Mouse (Mus musculus): ENCODE measurements around the gene Lrig2. TPM values are rescaled to one million over a fixed set of nuclear protein-coding genes. Genes with fewer than 3 reads are reported as not detected.

Lrig2 gene
- polyA plus RNA-seq, 1 experiment from 2014 or later = 37.8 TPM

- H3K27me3 ChIP-seq (ENCODE audit: control insufficient read depth, insufficient read depth, low read length) = no peaks in the 10 kb centered on the region
Observed at GRCm38 (mm10) chr3:104353884-104354283, 157.8 kb downstream of the Lrig2 start.

GRCm38 (mm10) chr3:104352358-104353060 lies 159.2 kb downstream of the Lrig2 start:
- no peak for DNase-seq (ENCODE audit: low spot score)
- WGBS = 38% methylated on average over 7 of the region's 7 CpGs
- no peak overlapping the region for H3K9ac ChIP-seq

More at GRCm38 (mm10) chr3:104353884-104354283, 157.8 kb downstream of the Lrig2 start:
- no peak for ATAC-seq (ENCODE audit: low FRiP score)
- H3K9me3 ChIP-seq (ENCODE audit: control insufficient read depth, low read length) = no peaks in the 10 kb centered on the region
- no peaks in the 10 kb centered on the region for H3K36me3 ChIP-seq (replicated peaks; ENCODE audit: control insufficient read depth, insufficient read depth)
- WGBS = 37% methylated on average over 3 of the region's 3 CpGs
- no peak overlapping the region for H3K27ac ChIP-seq
- DNase-seq (ENCODE audit: low spot score) = no peak
- no peak overlapping the region for H3K4me2 ChIP-seq (replicated peaks)
- H3K4me3 ChIP-seq (replicated peaks; ENCODE audit: low read length) = no peak overlapping the region
- peaks cover 6% of the 10 kb centered on the region for H3K4me1 ChIP-seq (replicated peaks; ENCODE audit: control insufficient read depth, insufficient read depth, low read length)
- H3K9ac ChIP-seq = no peak overlapping the region

GRCm38 (mm10) chr3:104350253-104350945 lies 161.3 kb downstream of the Lrig2 start:
- Histone ChIP-seq H3K27me3 (ENCODE audit: control insufficient read depth, insufficient read depth, low read length) (no peaks in the 10 kb centered on the region), H3K27ac (no peak overlapping the region; the same call in 1 of the 2 replicates), H3K9ac (no peak overlapping the region), H3K4me3 (replicated peaks; ENCODE audit: low read length) (no peak overlapping the region), H3K36me3 (replicated peaks; ENCODE audit: control insufficient read depth, insufficient read depth) (no peaks in the 10 kb centered on the region), H3K4me2 (replicated peaks) (no peak overlapping the region), H3K9me3 (ENCODE audit: control insufficient read depth, low read length) (no peaks in the 10 kb centered on the region), H3K4me1 (replicated peaks; ENCODE audit: control insufficient read depth, insufficient read depth, low read length) (peaks cover 6% of the 10 kb centered on the region)
- ATAC-seq (ENCODE audit: low FRiP score) (no peak), DNase-seq (ENCODE audit: low spot score) (no peak)
- WGBS = 85% methylated on average over 2 of the region's 2 CpGs

More at GRCm38 (mm10) chr3:104352358-104353060, 159.2 kb downstream of the Lrig2 start:
- Histone ChIP-seq H3K27ac (no peak overlapping the region), H3K27me3 (ENCODE audit: control insufficient read depth, insufficient read depth, low read length) (no peaks in the 10 kb centered on the region), H3K4me2 (replicated peaks) (no peak overlapping the region), H3K36me3 (replicated peaks; ENCODE audit: control insufficient read depth, insufficient read depth) (no peaks in the 10 kb centered on the region), H3K4me3 (replicated peaks; ENCODE audit: low read length) (no peak overlapping the region), H3K4me1 (replicated peaks; ENCODE audit: control insufficient read depth, insufficient read depth, low read length) (peaks cover 6% of the 10 kb centered on the region), H3K9me3 (ENCODE audit: control insufficient read depth, low read length) (no peaks in the 10 kb centered on the region)
- ATAC-seq (ENCODE audit: low FRiP score) = no peak

- 79% methylated on average over 2 of the region's 2 CpGs for WGBS
Observed at GRCm38 (mm10) chr3:104349847-104350228, 161.9 kb downstream of the Lrig2 start.

GRCm38 (mm10) chr3:104349203-104349846 lies 162.4 kb downstream of the Lrig2 start:
- peak; percentile 58 for ATAC-seq (ENCODE audit: low FRiP score)
- Histone ChIP-seq H3K36me3 (replicated peaks; ENCODE audit: control insufficient read depth, insufficient read depth) (no peaks in the 10 kb centered on the region), H3K27ac (peak overlapping the region; percentile 61), H3K9me3 (ENCODE audit: control insufficient read depth, low read length) (no peaks in the 10 kb centered on the region), H3K4me2 (replicated peaks) (0 out of 2 replicates have a peak overlapping the region, but pooled peaks have one; percentile 18), H3K4me3 (replicated peaks; ENCODE audit: low read length) (no peak overlapping the region), H3K27me3 (ENCODE audit: control insufficient read depth, insufficient read depth, low read length) (no peaks in the 10 kb centered on the region), H3K9ac (no peak overlapping the region), H3K4me1 (replicated peaks; ENCODE audit: control insufficient read depth, insufficient read depth, low read length) (peaks cover 6% of the 10 kb centered on the region)
- DNase-seq (ENCODE audit: low spot score) = peak; percentile 63
- 20% methylated on average over 8 of the region's 8 CpGs for WGBS

More at GRCm38 (mm10) chr3:104349847-104350228, 161.9 kb downstream of the Lrig2 start:
- no peaks in the 10 kb centered on the region for H3K36me3 ChIP-seq (replicated peaks; ENCODE audit: control insufficient read depth, insufficient read depth)
- H3K27ac ChIP-seq = peak overlapping the region; percentile 23; the same call in 1 of the 2 replicates
- DNase-seq (ENCODE audit: low spot score) = no peak
- peaks cover 6% of the 10 kb centered on the region for H3K4me1 ChIP-seq (replicated peaks; ENCODE audit: control insufficient read depth, insufficient read depth, low read length)
- H3K4me2 ChIP-seq (replicated peaks) = no peak overlapping the region
- no peaks in the 10 kb centered on the region for H3K27me3 ChIP-seq (ENCODE audit: control insufficient read depth, insufficient read depth, low read length)
- no peaks in the 10 kb centered on the region for H3K9me3 ChIP-seq (ENCODE audit: control insufficient read depth, low read length)
- no peak overlapping the region for H3K4me3 ChIP-seq (replicated peaks; ENCODE audit: low read length)
- no peak; the same call in 1 of the 2 replicates for ATAC-seq (ENCODE audit: low FRiP score)
- H3K9ac ChIP-seq = no peak overlapping the region

Other genes with a start within 250 kb of the Lrig2 start
- 10.0 and 12.3 TPM in 2 replicates for gene Slc16a1, start 126.8 kb upstream of the Lrig2 start, polyA plus RNA-seq (2014; fragmentation: Nextera tagmentation; extraction: Ambion mirVana)